Mouse (Mus musculus): Measurements from ENCODE around the gene Rgl2. TPM values are rescaled to one million over a fixed set of nuclear protein-coding genes. Genes with fewer than 3 reads are reported as not detected.
A peak's percentile ranks its signal among the peaks of the same experiment; 100 is the strongest.

Gene Rgl2
- polyA plus RNA-seq, 1 experiment from 2014 or later: 32.5 TPM

GRCm38 (mm10) chr17:33926207-33926932 is 3.0 kb upstream of the Rgl2 start:
- 70% methylated on average over 17 of the region's 17 CpGs for WGBS
- no peaks in the 10 kb centered on the region for H3K4me1 ChIP-seq (replicated peaks; ENCODE audit: control insufficient read depth, insufficient read depth, low read length)
- DNase-seq (ENCODE audit: low spot score): peak; percentile 41
- H3K4me3 ChIP-seq (ENCODE audit: low read depth, low read length): no peak overlapping the region
- no peak overlapping the region for H3K4me2 ChIP-seq (replicated peaks; ENCODE audit: low read depth, low read length)
- no peaks in the 10 kb centered on the region for H3K9me3 ChIP-seq (ENCODE audit: control insufficient read depth, low read length)
- no peaks in the 10 kb centered on the region for H3K36me3 ChIP-seq (ENCODE audit: control insufficient read depth, insufficient read depth, low read length)
- ATAC-seq (ENCODE audit: low FRiP score): no peak
- H3K9ac ChIP-seq (ENCODE audit: low read depth, low read length): no peak overlapping the region
- no peaks in the 10 kb centered on the region for H3K27me3 ChIP-seq (ENCODE audit: control insufficient read depth, insufficient read depth, low read length)
- H3K27ac ChIP-seq (ENCODE audit: low read depth, low read length): no peak overlapping the region

- H3K4me3 ChIP-seq (ENCODE audit: low read depth, low read length): peak overlapping the region; percentile 76
- no peak for DNase-seq (ENCODE audit: low spot score)
- no peak for ATAC-seq (ENCODE audit: low FRiP score)
- 0 out of 2 replicates have a peak, but pooled peaks cover 6% of the 10 kb centered on the region for H3K36me3 ChIP-seq (ENCODE audit: control insufficient read depth, insufficient read depth, low read length)
- H3K27me3 ChIP-seq (ENCODE audit: control insufficient read depth, insufficient read depth, low read length): no peaks in the 10 kb centered on the region
- H3K9ac ChIP-seq (ENCODE audit: low read depth, low read length): peak overlapping the region; percentile 82
- H3K4me2 ChIP-seq (replicated peaks; ENCODE audit: low read depth, low read length): peak overlapping the region; percentile 90
- 60% methylated on average over 21 of the region's 21 CpGs for WGBS
- no peaks in the 10 kb centered on the region for H3K4me1 ChIP-seq (replicated peaks; ENCODE audit: control insufficient read depth, insufficient read depth, low read length)
- H3K9me3 ChIP-seq (ENCODE audit: control insufficient read depth, low read length): no peaks in the 10 kb centered on the region
- H3K27ac ChIP-seq (ENCODE audit: low read depth, low read length): no peak overlapping the region
Observed at GRCm38 (mm10) chr17:33928251-33928947, 944 bp upstream of the Rgl2 start.

GRCm38 (mm10) chr17:33930280-33931158 is 1.2 kb downstream of the Rgl2 start:
- peak overlapping the region; percentile 87 for H3K27ac ChIP-seq (ENCODE audit: low read depth, low read length)
- H3K9ac ChIP-seq (ENCODE audit: low read depth, low read length): peak overlapping the region; percentile 82
- peak overlapping the region; percentile 90 for H3K4me2 ChIP-seq (replicated peaks; ENCODE audit: low read depth, low read length)
- H3K4me1 ChIP-seq (replicated peaks; ENCODE audit: control insufficient read depth, insufficient read depth, low read length): no peaks in the 10 kb centered on the region
- H3K27me3 ChIP-seq (ENCODE audit: control insufficient read depth, insufficient read depth, low read length): no peaks in the 10 kb centered on the region
- peak; percentile 54 for DNase-seq (ENCODE audit: low spot score)
- no peaks in the 10 kb centered on the region for H3K9me3 ChIP-seq (ENCODE audit: control insufficient read depth, low read length)
- WGBS: 1% methylated on average over 42 of the region's 45 CpGs
- H3K4me3 ChIP-seq (ENCODE audit: low read depth, low read length): peak overlapping the region; percentile 76
- ATAC-seq (ENCODE audit: low FRiP score): peak; percentile 1; the same call in 1 of the 2 replicates
- 0 out of 2 replicates have a peak, but pooled peaks cover 6% of the 10 kb centered on the region for H3K36me3 ChIP-seq (ENCODE audit: control insufficient read depth, insufficient read depth, low read length)

- H3K27me3 ChIP-seq (ENCODE audit: control insufficient read depth, insufficient read depth, low read length): no peaks in the 10 kb centered on the region
- peak overlapping the region; percentile 76 for H3K4me3 ChIP-seq (ENCODE audit: low read depth, low read length)
- DNase-seq (ENCODE audit: low spot score) (no peak), ATAC-seq (ENCODE audit: low FRiP score) (no peak)
- peak overlapping the region; percentile 90 for H3K4me2 ChIP-seq (replicated peaks; ENCODE audit: low read depth, low read length)
- H3K27ac ChIP-seq (ENCODE audit: low read depth, low read length): no peak overlapping the region
- peak overlapping the region; percentile 82 for H3K9ac ChIP-seq (ENCODE audit: low read depth, low read length)
- WGBS: 35% methylated on average over 18 of the region's 18 CpGs
- H3K36me3 ChIP-seq (ENCODE audit: control insufficient read depth, insufficient read depth, low read length): 0 out of 2 replicates have a peak, but pooled peaks cover 6% of the 10 kb centered on the region
- no peaks in the 10 kb centered on the region for H3K9me3 ChIP-seq (ENCODE audit: control insufficient read depth, low read length)
- H3K4me1 ChIP-seq (replicated peaks; ENCODE audit: control insufficient read depth, insufficient read depth, low read length): no peaks in the 10 kb centered on the region
Observed at GRCm38 (mm10) chr17:33931159-33931866, 2.0 kb downstream of the Rgl2 start.

- ATAC-seq (ENCODE audit: low FRiP score): no peak
- H3K4me2 ChIP-seq (replicated peaks; ENCODE audit: low read depth, low read length): no peak overlapping the region
Observed at GRCm38 (mm10) chr17:33931947-33932346, 2.6 kb downstream of the Rgl2 start.

GRCm38 (mm10) chr17:33932448-33932847 is 3.1 kb downstream of the Rgl2 start:
- H3K9me3 ChIP-seq (ENCODE audit: control insufficient read depth, low read length): no peaks in the 10 kb centered on the region
- no peak for DNase-seq (ENCODE audit: low spot score)
- H3K27me3 ChIP-seq (ENCODE audit: control insufficient read depth, insufficient read depth, low read length): no peaks in the 10 kb centered on the region
- H3K4me1 ChIP-seq (replicated peaks; ENCODE audit: control insufficient read depth, insufficient read depth, low read length): no peaks in the 10 kb centered on the region
- H3K4me3 ChIP-seq (ENCODE audit: low read depth, low read length): no peak overlapping the region
- H3K27ac ChIP-seq (ENCODE audit: low read depth, low read length): no peak overlapping the region
- 0 out of 2 replicates have a peak, but pooled peaks cover 9% of the 10 kb centered on the region for H3K36me3 ChIP-seq (ENCODE audit: control insufficient read depth, insufficient read depth, low read length)
- WGBS: 85% methylated on average over 14 of the region's 14 CpGs
- ATAC-seq (ENCODE audit: low FRiP score): no peak
- no peak overlapping the region for H3K4me2 ChIP-seq (replicated peaks; ENCODE audit: low read depth, low read length)
- no peak overlapping the region for H3K9ac ChIP-seq (ENCODE audit: low read depth, low read length)

More at GRCm38 (mm10) chr17:33931947-33932346, 2.6 kb downstream of the Rgl2 start:
- Histone ChIP-seq H3K27ac (ENCODE audit: low read depth, low read length) (no peak overlapping the region), H3K27me3 (ENCODE audit: control insufficient read depth, insufficient read depth, low read length) (no peaks in the 10 kb centered on the region), H3K4me3 (ENCODE audit: low read depth, low read length) (no peak overlapping the region), H3K9me3 (ENCODE audit: control insufficient read depth, low read length) (no peaks in the 10 kb centered on the region), H3K9ac (ENCODE audit: low read depth, low read length) (no peak overlapping the region), H3K4me1 (replicated peaks; ENCODE audit: control insufficient read depth, insufficient read depth, low read length) (no peaks in the 10 kb centered on the region), H3K36me3 (ENCODE audit: control insufficient read depth, insufficient read depth, low read length) (0 out of 2 replicates have a peak, but pooled peaks cover 6% of the 10 kb centered on the region)
- DNase-seq (ENCODE audit: low spot score): no peak
- WGBS: 92% methylated on average over 11 of the region's 11 CpGs

GRCm38 (mm10) chr17:33932970-33933369 is 3.6 kb downstream of the Rgl2 start:
- H3K4me3 ChIP-seq (ENCODE audit: low read depth, low read length): no peak overlapping the region
- H3K27me3 ChIP-seq (ENCODE audit: control insufficient read depth, insufficient read depth, low read length): no peaks in the 10 kb centered on the region
- H3K36me3 ChIP-seq (ENCODE audit: control insufficient read depth, insufficient read depth, low read length): 0 out of 2 replicates have a peak, but pooled peaks cover 9% of the 10 kb centered on the region
- DNase-seq (ENCODE audit: low spot score): no peak
- 94% methylated on average over 15 of the region's 15 CpGs for WGBS
- H3K9me3 ChIP-seq (ENCODE audit: control insufficient read depth, low read length): no peaks in the 10 kb centered on the region
- H3K4me1 ChIP-seq (replicated peaks; ENCODE audit: control insufficient read depth, insufficient read depth, low read length): no peaks in the 10 kb centered on the region
- ATAC-seq (ENCODE audit: low FRiP score): no peak
- no peak overlapping the region for H3K9ac ChIP-seq (ENCODE audit: low read depth, low read length)
- no peak overlapping the region for H3K4me2 ChIP-seq (replicated peaks; ENCODE audit: low read depth, low read length)
- no peak overlapping the region for H3K27ac ChIP-seq (ENCODE audit: low read depth, low read length)

All from hindbrain, embryonic 11.5 days (tissue).